Mouse (Mus musculus) lung, embryonic 15.5 days (tissue): ENCODE results near the gene Gm42417. TPM values are rescaled to one million over a fixed set of nuclear protein-coding genes. Genes with fewer than 3 reads are reported as not detected.
A peak's percentile ranks its signal among the peaks of the same experiment; 100 is the strongest.

ENCODE experiments used
- ATAC-seq: fragments of 200-750 bp; cut with Nextera tagmentation; 2 replicates; pipeline ENCODE4 v1.8.0; 2017; ENCODE audit warnings: moderate number of reproducible peaks, borderline replicate concordance; ENCODE audit not compliant: low FRiP score, low TSS enrichment; ENCODE audit errors: extremely low read depth
- H3K27ac ChIP-seq: fragments of 300-500 bp; sonication (generic); 2 replicates; pipeline ENCODE4 v1.5.1; 2015; ENCODE audit warnings: moderate library complexity, mild to moderate bottlenecking, inconsistent platforms
- H3K27me3 ChIP-seq: fragments of 300-500 bp; sonication (generic); 2 replicates; pipeline ENCODE4 v1.6.1; 2015; ENCODE audit warnings: inconsistent platforms
- H3K36me3 ChIP-seq: fragments of 300-500 bp; sonication (generic); 2 replicates; pipeline ENCODE4 v1.6.1; 2015; ENCODE audit warnings: inconsistent platforms
- H3K4me1 ChIP-seq: fragments of 300-500 bp; sonication (generic); 2 replicates; pipeline ENCODE4 v1.6.1; 2015; ENCODE audit warnings: inconsistent platforms
- H3K4me2 ChIP-seq: fragments of 300-500 bp; sonication (generic); 2 replicates; pipeline ENCODE4 v1.6.1; 2015; ENCODE audit warnings: inconsistent platforms, mild to moderate bottlenecking, moderate library complexity
- H3K4me3 ChIP-seq: fragments of 300-500 bp; sonication (generic); 2 replicates; pipeline ENCODE4 v1.5.1; 2015; ENCODE audit warnings: mild to moderate bottlenecking, inconsistent platforms
- H3K9ac ChIP-seq: fragments of 300-500 bp; sonication (generic); 2 replicates; pipeline ENCODE4 v1.6.1; 2015; ENCODE audit warnings: inconsistent platforms
- H3K9me3 ChIP-seq: fragments of 300-500 bp; sonication (generic); 2 replicates; pipeline ENCODE4 v1.6.1; 2016; ENCODE audit warnings: inconsistent platforms
- WGBS: fragments of 180-500 bp; shearing (Covaris S2); methylation state at CpG from one replicate; pipeline ENCODE4 v1.1.7; 2015; 5-methylcytosine and 5-hydroxymethylcytosine counted together
- polyA plus RNA-seq: library from polyadenylated mRNA; unstranded; fragments of >200 nt; fragmentation: Nextera tagmentation; extraction: Ambion mirVana; gene quantifications from 2 replicates; pipeline ENCODE4 v1.2.1, GENCODE M21; 2015

The Gm42417 gene
- 0.25 TPM in 1 of 2 replicates, not detected in the other for polyA plus RNA-seq

DNA sequence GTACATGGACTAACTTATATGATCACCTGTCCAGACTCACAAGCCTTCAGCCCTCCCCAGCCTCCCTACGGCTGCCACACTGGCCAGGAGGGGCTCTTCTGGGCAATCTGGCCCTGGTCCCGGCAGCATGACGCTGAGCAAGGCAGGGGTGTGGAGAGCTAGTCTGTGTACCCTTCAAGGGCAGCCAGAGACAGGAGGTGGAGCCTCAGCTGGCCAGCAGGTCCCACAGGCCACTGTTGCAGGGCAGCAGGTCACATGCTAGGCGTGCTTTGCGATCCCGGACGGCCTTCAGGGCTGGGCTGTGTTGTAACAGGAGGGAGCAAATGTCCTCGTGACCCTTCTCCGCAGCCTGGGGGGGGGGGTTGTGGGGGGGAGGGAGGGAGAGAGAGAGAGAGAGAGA lies at the start of gene Gm42417:
Gene Gm42417, minus strand, starts transcription at position 244 of the 400 bp plus-strand sequence.
- H3K4me1 ChIP-seq, result peaks cover 3% of the 10 kb centered on the region; the same call in 1 of the 2 replicates
- no peak within 1 kb of the TSS for H3K27ac ChIP-seq
- ATAC-seq, result peak; percentile 16; the same call in 1 of the 2 replicates
- 41% methylated on average over 9 of the region's 9 CpGs for WGBS
- peaks cover 31% of the 10 kb centered on the region for H3K36me3 ChIP-seq
- H3K4me3 ChIP-seq, result no peak within 1 kb of the TSS
- H3K9me3 ChIP-seq, result no peaks in the 10 kb centered on the region
- no peak within 1 kb of the TSS for H3K4me2 ChIP-seq
- no peaks in the 10 kb centered on the region for H3K27me3 ChIP-seq
- H3K9ac ChIP-seq, result no peak within 1 kb of the TSS

DNA sequence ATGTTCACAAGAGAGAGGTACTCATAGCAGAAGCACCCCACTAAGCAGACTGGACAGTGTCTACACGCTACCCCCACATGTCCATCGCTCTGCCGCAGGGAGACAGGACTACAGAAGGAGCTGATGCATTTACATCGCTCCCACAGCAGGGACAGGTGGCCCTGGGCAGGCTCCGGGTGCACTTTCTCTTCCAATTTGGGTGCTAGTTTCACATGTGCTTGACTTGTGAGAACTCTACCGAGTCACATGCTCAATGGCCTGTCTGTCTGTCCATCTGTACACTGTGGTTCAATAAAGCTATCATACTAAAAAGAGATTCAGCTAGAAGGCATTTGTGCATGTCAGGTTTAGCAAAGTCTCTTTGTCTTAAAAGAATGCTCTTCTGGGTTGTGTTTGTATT lies 48.6 kb upstream of the Gm42417 start:
- Histone ChIP-seq H3K4me3 (no peak overlapping the region), H3K9ac (no peak overlapping the region), H3K4me2 (no peak overlapping the region), H3K9me3 (no peaks in the 10 kb centered on the region), H3K27me3 (no peaks in the 10 kb centered on the region), H3K36me3 (no peaks in the 10 kb centered on the region), H3K27ac (peak overlapping the region; percentile 80), H3K4me1 (peaks cover 56% of the 10 kb centered on the region)
- 77% methylated on average over 6 of the region's 6 CpGs for WGBS
- no peak for ATAC-seq

GRCm38 (mm10) chr1:36586288-36586687 lies 47.1 kb upstream of the Gm42417 start:
- no peak overlapping the region for H3K4me3 ChIP-seq
- H3K9me3 ChIP-seq, result no peaks in the 10 kb centered on the region
- no peaks in the 10 kb centered on the region for H3K36me3 ChIP-seq
- H3K9ac ChIP-seq, result no peak overlapping the region
- peaks cover 53% of the 10 kb centered on the region for H3K4me1 ChIP-seq
- no peaks in the 10 kb centered on the region for H3K27me3 ChIP-seq
- no peak for ATAC-seq
- H3K4me2 ChIP-seq, result no peak overlapping the region
- 31% methylated on average over 4 of the region's 4 CpGs for WGBS
- no peak overlapping the region for H3K27ac ChIP-seq

GRCm38 (mm10) chr1:36583408-36584116 lies 44.3 kb upstream of the Gm42417 start:
- H3K4me1 ChIP-seq, result peaks cover 45% of the 10 kb centered on the region

DNA sequence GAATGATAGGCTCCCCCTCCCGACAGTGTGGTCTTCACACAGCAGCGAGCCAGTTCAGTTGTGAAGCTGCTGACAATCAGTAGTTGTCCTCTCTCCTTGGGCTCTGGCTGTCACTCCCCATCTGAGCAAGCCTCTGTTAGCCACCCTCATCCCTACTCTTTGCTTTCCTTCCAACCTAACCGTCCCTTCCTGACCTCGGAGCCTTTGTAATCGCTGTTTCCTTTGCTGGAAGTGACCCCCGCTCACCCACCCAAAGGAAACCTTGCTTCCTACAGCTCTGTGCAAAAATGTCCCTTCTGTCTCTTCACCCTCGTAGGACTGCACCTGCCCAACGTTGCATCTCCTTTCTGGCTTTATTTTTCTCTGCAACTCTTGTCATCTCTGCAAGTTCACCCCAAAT lies 43.0 kb upstream of the Gm42417 start:
- no peaks in the 10 kb centered on the region for H3K9me3 ChIP-seq
- ATAC-seq, result no peak
- peaks cover 34% of the 10 kb centered on the region for H3K4me1 ChIP-seq
- no peak overlapping the region for H3K4me2 ChIP-seq
- no peak overlapping the region for H3K9ac ChIP-seq
- H3K4me3 ChIP-seq, result no peak overlapping the region
- 68% methylated on average over 8 of the region's 8 CpGs for WGBS
- 0 out of 2 replicates have a peak overlapping the region, but pooled peaks have one; percentile 4 for H3K27ac ChIP-seq
- H3K36me3 ChIP-seq, result no peaks in the 10 kb centered on the region
- H3K27me3 ChIP-seq, result no peaks in the 10 kb centered on the region

More at GRCm38 (mm10) chr1:36583408-36584116, 44.3 kb upstream of the Gm42417 start:
- WGBS, result 72% methylated on average over 8 of the region's 8 CpGs
- Histone ChIP-seq H3K4me2 (no peak overlapping the region), H3K27me3 (no peaks in the 10 kb centered on the region), H3K27ac (no peak overlapping the region), H3K9ac (no peak overlapping the region), H3K4me3 (no peak overlapping the region), H3K9me3 (no peaks in the 10 kb centered on the region), H3K36me3 (no peaks in the 10 kb centered on the region)
- no peak for ATAC-seq

- peak overlapping the region; percentile 92 for H3K27ac ChIP-seq
- ATAC-seq, result no peak
- no peaks in the 10 kb centered on the region for H3K27me3 ChIP-seq
- H3K4me3 ChIP-seq, result no peak overlapping the region
- no peaks in the 10 kb centered on the region for H3K36me3 ChIP-seq
- no peak overlapping the region for H3K9ac ChIP-seq
- no peak overlapping the region for H3K4me2 ChIP-seq
- H3K9me3 ChIP-seq, result no peaks in the 10 kb centered on the region
- peaks cover 37% of the 10 kb centered on the region for H3K4me1 ChIP-seq
- WGBS, result 77% methylated on average over 5 of the region's 5 CpGs
Observed at GRCm38 (mm10) chr1:36581260-36581659, 42.0 kb upstream of the Gm42417 start.

DNA sequence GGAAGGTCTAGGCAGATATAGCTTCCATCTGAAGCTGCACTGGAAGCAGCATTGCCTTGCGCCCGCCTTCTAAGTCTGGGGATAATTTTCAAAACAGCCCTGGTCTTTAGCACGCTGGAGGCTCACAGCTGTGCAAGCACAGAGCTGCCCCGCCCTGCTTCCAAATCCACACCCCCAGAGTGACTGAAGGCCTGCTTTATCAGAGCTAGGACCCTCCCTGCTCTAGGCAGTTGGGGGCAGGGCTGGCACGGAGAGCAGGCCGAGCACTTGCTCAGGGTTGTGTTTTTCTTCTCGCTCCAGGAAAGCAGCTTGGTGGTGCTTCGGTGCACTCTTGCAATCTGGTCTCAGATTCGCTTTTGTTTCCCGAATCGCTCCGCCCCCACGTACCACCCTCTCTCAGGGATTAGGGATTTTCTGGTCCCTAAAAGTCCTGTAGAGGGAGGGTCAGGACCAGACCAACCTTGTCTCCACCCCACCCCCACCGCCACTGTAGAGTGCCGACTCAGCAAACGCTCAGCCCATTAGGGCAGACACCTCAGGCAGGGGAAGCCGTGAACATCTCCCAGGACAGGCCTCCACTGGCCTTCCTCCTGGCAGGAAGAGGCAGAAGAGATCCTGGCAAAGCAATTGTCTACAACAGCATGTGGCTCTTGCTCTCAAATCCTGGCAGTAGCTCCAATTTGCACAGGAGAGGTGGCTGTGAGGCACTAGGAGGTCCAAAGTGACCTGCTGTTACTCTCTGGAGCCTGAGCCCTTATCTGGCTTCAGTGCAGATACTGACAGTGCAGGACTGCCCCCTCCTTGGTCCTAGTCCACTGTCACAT lies 41.4 kb upstream of the Gm42417 start:
- WGBS, result 2% methylated on average over 17 of the region's 17 CpGs
- H3K9ac ChIP-seq, result peak overlapping the region; percentile 36; the same call in 1 of the 2 replicates
- no peaks in the 10 kb centered on the region for H3K27me3 ChIP-seq
- no peaks in the 10 kb centered on the region for H3K9me3 ChIP-seq
- H3K4me2 ChIP-seq, result peak overlapping the region; percentile 43
- peak; percentile 88 for ATAC-seq
- H3K4me3 ChIP-seq, result peak overlapping the region; percentile 5
- peak overlapping the region; percentile 92 for H3K27ac ChIP-seq
- peaks cover 40% of the 10 kb centered on the region for H3K4me1 ChIP-seq
- H3K36me3 ChIP-seq, result no peaks in the 10 kb centered on the region

DNA sequence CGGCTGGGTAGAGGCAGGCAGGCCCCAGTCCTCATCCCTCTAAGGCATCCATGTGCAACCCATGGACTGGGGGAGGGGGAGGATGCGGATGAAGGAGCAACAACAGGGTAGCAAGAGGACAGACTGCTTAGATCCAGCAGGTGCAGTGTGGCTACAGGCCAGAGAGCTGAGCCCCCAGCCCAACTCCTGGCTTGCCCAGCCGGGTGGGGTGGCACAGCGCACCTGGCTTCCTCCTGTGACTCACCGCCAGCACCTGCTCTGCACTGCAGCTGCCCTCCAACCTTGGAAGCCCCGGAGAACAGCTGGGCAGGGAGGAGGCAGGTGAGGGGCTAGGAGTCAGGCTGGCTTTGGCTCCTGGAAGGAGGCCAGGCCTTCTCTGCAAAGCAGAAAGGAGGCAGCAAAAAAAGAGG lies 40.8 kb upstream of the Gm42417 start:
- 24% methylated on average over 6 of the region's 6 CpGs for whole genome bisulfite sequencing
- Histone ChIP-seq H3K36me3 (no peaks in the 10 kb centered on the region), H3K4me2 (peak overlapping the region; percentile 43), H3K4me1 (peaks cover 44% of the 10 kb centered on the region), H3K4me3 (peak overlapping the region; percentile 5; the same call in 1 of the 2 replicates), H3K27ac (peak overlapping the region; percentile 92), H3K27me3 (no peaks in the 10 kb centered on the region), H3K9ac (0 out of 2 replicates have a peak overlapping the region, but pooled peaks have one; percentile 36), H3K9me3 (no peaks in the 10 kb centered on the region)
- ATAC-seq, result peak; percentile 54

DNA sequence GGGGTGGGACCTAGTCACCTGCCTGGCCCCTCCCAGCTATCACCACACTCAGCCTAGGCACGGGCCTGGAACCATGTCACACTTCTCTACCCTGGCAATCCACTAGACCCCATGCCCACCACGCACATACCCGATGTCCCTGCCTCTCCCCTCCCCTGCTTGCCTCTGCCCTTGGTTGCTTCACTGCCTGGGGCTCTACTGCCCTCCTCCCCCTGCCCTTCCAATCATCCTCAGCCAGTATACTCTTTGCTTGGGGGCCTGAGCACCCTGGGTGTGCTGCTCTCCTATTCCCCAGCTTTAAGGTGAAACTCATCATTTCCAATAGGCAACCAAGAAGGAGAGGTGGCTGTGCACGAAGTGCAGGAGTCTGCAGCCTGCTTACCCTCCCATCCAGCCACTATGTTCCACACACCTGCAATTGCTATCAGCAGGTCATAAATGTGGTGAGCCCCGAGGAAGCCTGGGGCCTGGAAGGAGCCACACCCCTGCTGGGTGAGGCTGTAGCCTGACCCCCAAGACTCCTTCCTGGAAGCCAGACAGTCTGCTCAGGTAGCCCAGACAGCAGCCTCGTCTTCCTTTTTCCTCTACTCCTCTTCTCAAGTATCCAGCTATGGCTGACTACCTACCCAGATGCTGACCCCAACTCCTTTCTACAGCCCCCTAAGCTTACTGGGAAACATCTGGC lies 37.9 kb upstream of the Gm42417 start:
- Histone ChIP-seq H3K4me2 (no peak overlapping the region), H3K27me3 (no peaks in the 10 kb centered on the region), H3K36me3 (no peaks in the 10 kb centered on the region), H3K9ac (no peak overlapping the region), H3K9me3 (no peaks in the 10 kb centered on the region), H3K4me3 (no peak overlapping the region), H3K4me1 (peaks cover 60% of the 10 kb centered on the region), H3K27ac (no peak overlapping the region)
- 70% methylated on average over 6 of the region's 6 CpGs for WGBS
- no peak for ATAC-seq

DNA sequence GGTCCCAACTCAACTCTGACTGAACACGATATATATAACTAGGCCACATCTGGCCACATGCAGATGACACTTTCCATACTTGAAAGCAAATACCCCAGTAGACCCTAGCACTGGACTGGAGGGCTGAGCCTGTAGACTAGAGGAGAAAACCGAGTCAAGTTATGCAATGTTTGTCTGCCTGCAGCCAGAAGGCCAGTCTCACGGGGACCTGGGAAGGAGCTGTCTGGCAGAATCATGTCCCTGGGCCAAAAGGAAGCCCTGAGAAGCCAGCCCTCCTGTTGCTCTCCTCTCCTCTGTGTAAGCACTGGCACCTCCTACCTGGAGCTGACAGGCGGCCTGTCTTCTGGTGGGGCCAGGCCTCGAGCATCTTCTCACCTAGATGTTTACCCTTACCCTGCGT lies 36.1 kb upstream of the Gm42417 start:
- H3K4me3 ChIP-seq, result no peak overlapping the region
- no peaks in the 10 kb centered on the region for H3K9me3 ChIP-seq
- no peaks in the 10 kb centered on the region for H3K27me3 ChIP-seq
- no peak overlapping the region for H3K4me2 ChIP-seq
- H3K36me3 ChIP-seq, result no peaks in the 10 kb centered on the region
- no peak overlapping the region for H3K27ac ChIP-seq
- no peak for ATAC-seq
- H3K9ac ChIP-seq, result no peak overlapping the region
- H3K4me1 ChIP-seq, result peaks cover 59% of the 10 kb centered on the region
- 53% methylated on average over 6 of the region's 6 CpGs for WGBS

DNA sequence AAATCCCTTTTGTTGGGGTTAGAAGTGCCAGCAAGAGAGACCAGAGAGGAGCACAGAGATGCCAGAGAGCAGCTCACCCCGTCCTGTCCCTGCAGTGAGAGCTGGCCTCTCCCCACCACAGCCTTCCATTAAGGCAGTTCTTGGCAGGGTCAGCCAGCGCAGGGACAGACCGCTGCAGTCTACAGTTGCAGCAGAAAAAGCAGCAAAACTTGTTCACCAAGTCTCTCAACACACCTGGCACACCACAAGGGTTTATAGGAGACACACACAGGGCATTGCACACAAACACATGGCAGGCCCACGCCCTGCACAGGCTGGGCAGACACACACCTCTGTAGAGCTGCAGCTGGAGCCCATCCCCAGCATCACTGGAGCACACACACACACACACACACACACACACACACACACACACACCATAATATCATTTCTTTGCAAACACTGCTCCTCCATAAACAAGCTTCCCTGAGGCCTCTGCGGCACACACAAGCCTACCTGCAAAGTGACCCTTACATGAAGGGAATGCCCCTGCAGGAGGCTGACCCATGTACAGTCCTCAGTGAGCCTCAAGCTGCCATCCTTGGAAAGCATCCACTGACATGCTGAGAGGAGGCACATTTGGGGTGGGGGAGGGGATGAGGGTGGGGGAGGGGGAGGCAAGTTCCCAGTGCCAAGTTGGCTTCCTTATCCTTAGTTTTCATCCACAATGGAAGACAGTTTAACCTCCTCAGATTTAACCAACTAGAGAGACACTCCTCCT lies 35.1 kb upstream of the Gm42417 start:
- no peak overlapping the region for H3K4me2 ChIP-seq
- H3K9ac ChIP-seq, result no peak overlapping the region
- H3K27ac ChIP-seq, result peak overlapping the region; percentile 77
- no peaks in the 10 kb centered on the region for H3K27me3 ChIP-seq
- peaks cover 59% of the 10 kb centered on the region for H3K4me1 ChIP-seq
- no peaks in the 10 kb centered on the region for H3K36me3 ChIP-seq
- no peaks in the 10 kb centered on the region for H3K9me3 ChIP-seq
- ATAC-seq, result peak; percentile 23; the same call in 1 of the 2 replicates
- WGBS, result 73% methylated on average over 5 of the region's 5 CpGs
- H3K4me3 ChIP-seq, result no peak overlapping the region
